Mouse (Mus musculus): Measurements from ENCODE around the gene Tmem199.
"Not testable (repeated sequence)": the region's sequence is repeated elsewhere in the genome, so short reads cannot be mapped to it uniquely, and the experiment has no call there.

The Tmem199 gene

GRCm38 (mm10) chr11:78512025-78512957, at the start of gene Tmem199, which contains the start of gene Poldip2:
Gene Tmem199 (minus strand): TSS chr11:78512172.
Gene Poldip2 (plus strand): TSS chr11:78512193.
- peak; percentile 94 for DNase-seq

- peak; percentile 86 to 90 for DNase-seq
Measured at GRCm38 (mm10) chr11:78560447-78560846, 48.5 kb upstream of the Tmem199 start.

GRCm38 (mm10) chr11:78557241-78557640, 45.3 kb upstream of the Tmem199 start:
- DNase-seq = no peak

GRCm38 (mm10) chr11:78556070-78556469, 44.1 kb upstream of the Tmem199 start:
- no peak for DNase-seq

- DNase-seq = no peak
Measured at GRCm38 (mm10) chr11:78555623-78556022, 43.7 kb upstream of the Tmem199 start.

- DNase-seq = no peak
Measured at GRCm38 (mm10) chr11:78551059-78551398, 39.1 kb upstream of the Tmem199 start.

- DNase-seq = peak; percentile 95 to 96
Measured at GRCm38 (mm10) chr11:78550168-78551058, 38.4 kb upstream of the Tmem199 start, which contains the start of gene Tmem97. Gene Tmem97 (minus strand): TSS chr11:78550777.

GRCm38 (mm10) chr11:78549491-78549987, 37.6 kb upstream of the Tmem199 start:
- DNase-seq = no peak

- no peak for DNase-seq
Measured at GRCm38 (mm10) chr11:78547718-78548460, 35.9 kb upstream of the Tmem199 start.

GRCm38 (mm10) chr11:78545181-78545580, 33.2 kb upstream of the Tmem199 start:
- no peak for DNase-seq

- no peak for DNase-seq
Measured at GRCm38 (mm10) chr11:78544449-78545111, 32.6 kb upstream of the Tmem199 start.

GRCm38 (mm10) chr11:78540358-78540757, 28.4 kb upstream of the Tmem199 start:
- peak in 1 of 2 experiments; percentile 33 for DNase-seq

- no peak for DNase-seq
Measured at GRCm38 (mm10) chr11:78536690-78537084, 24.7 kb upstream of the Tmem199 start.

GRCm38 (mm10) chr11:78536080-78536689, 24.2 kb upstream of the Tmem199 start, which contains the start of the genes Tnfaip1 and Ift20:
Gene Tnfaip1 (minus strand): TSS chr11:78536332.
Gene Ift20 (plus strand): TSS chr11:78536361.
- DNase-seq = peak; percentile 97

- peak in 1 of 2 experiments; percentile 30 for DNase-seq
Measured at GRCm38 (mm10) chr11:78535376-78536079, 23.6 kb upstream of the Tmem199 start.

GRCm38 (mm10) chr11:78534516-78534915, 22.5 kb upstream of the Tmem199 start:
- DNase-seq = peak in 1 of 2 experiments; percentile 29

- not testable (repeated sequence) for DNase-seq
Measured at GRCm38 (mm10) chr11:78531515-78531914, 19.5 kb upstream of the Tmem199 start.

- DNase-seq = peak; percentile 33 to 52
Measured at GRCm38 (mm10) chr11:78531046-78531445, 19.1 kb upstream of the Tmem199 start.

- DNase-seq = no peak
Measured at GRCm38 (mm10) chr11:78530001-78530400, 18.0 kb upstream of the Tmem199 start.

- no peak for DNase-seq
Measured at GRCm38 (mm10) chr11:78528714-78529113, 16.7 kb upstream of the Tmem199 start.

Measured in cerebellum, postnatal 14 days (tissue).